Mouse (Mus musculus) CD8-positive naive resting alpha-beta T cell, adult 2 months (primary cell): ENCODE data around the gene Glo1.

ENCODE experiments used
- DNase-seq, 2 experiments: peaks; one replicate each; pipeline ENCODE4 v3.0.0; 2022; ENCODE audit warnings: low read depth in 2 of 2, low spot score in 2 of 2

Gene Glo1

DNA sequence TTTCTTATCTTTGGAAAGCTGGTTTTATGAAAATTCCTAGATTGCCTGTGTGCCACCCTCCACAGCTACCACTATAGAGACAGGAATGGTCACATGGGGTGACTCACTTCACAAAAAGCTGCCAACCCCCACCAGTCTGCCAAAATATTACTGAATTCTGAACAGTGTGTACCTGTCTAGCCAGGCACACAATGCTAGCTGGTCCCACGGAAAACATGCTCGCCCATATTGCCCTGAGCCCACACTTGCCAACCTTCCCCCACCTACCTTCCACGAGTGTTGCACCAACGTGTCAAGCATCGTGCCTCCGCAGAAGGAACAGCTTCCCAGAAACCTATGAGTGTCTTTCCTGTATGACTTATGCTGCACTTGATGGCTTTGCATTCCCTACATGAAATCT lies 45.5 kb downstream of the Glo1 start:
- DNase-seq: no peak

DNA sequence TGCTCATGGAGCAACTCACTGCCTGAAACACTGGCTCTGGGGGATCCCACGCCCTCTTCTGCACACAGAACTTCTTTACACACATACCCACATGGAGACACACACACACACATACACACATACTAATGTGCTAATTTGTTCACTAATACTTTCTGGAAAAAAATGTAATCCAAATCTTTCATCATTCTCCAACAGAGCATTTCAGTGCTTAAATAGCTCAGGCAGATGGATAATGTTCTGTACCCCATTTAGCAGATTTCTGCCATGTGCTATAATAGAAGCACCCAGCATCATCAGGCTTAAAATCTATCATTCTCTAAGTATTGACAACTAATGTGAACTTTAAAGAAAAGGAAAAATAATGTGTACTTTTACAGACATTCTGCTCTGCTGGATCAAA lies 45.9 kb downstream of the Glo1 start:
- DNase-seq: no peak

DNA sequence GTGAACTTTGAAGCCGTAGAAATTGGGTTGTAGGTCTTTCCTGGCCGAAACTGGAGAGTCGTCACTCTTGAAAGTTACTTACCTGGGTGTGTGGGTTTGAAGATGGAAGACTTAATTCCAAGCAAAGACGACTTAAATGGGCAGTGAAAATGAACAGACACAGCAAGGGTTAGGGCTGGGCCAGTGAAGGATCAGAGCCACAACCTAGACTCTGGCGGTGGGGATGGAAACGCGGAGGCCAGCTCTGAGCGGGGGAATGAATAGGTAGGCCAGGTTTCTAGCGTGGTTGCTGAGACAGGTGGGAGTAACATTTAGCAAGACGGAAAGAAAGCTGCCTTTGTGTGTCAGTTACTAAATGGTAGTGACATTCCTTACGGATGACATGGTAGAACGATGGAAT lies 49.7 kb downstream of the Glo1 start:
- peak; percentile 15 for DNase-seq

DNA sequence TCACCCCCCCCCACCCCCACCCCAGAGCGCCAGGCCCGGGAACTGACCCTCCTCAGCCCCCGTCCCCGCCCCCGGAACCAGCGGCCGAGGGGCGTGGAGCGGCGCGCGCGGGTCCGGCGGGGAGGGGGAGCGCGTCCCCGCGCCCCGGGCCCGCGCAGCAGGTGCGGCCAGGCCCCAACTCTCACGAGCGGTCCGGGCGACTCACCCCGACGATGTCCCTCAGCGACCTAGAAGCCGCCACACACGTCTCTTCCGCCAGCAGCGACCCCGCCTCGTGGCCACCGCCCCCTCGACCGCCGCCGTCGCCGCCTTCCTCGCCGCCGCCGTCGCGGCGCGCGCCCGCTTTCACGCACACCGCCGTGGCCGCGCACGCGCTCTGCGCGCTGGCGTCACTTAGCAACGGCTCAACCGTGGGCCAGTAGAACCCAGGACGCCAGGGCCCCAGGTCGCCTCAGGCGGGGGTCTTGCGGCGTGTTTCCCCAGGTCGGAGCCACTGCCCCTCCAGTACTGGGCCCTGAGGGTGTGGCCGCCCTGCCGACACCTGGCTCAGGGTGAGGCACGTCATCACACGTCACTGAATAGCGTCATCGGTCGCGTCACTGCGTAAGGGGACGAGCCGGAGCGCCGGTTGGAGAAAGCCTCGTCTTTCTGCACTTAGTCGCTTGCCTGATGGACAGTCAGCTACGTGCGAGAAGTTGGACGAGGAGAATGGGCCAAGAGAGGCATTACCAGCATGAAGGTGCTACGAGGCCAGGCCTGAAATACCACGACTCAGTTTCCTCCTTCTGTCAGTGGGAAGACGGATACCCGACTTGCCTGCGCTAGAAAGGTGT lies 50.5 kb downstream of the Glo1 start, which contains the start of gene Btbd9:
Gene Btbd9 (minus strand): TSS at position 548 of the 833 bp plus-strand sequence.
- DNase-seq: peak; percentile 96 to 98

DNA sequence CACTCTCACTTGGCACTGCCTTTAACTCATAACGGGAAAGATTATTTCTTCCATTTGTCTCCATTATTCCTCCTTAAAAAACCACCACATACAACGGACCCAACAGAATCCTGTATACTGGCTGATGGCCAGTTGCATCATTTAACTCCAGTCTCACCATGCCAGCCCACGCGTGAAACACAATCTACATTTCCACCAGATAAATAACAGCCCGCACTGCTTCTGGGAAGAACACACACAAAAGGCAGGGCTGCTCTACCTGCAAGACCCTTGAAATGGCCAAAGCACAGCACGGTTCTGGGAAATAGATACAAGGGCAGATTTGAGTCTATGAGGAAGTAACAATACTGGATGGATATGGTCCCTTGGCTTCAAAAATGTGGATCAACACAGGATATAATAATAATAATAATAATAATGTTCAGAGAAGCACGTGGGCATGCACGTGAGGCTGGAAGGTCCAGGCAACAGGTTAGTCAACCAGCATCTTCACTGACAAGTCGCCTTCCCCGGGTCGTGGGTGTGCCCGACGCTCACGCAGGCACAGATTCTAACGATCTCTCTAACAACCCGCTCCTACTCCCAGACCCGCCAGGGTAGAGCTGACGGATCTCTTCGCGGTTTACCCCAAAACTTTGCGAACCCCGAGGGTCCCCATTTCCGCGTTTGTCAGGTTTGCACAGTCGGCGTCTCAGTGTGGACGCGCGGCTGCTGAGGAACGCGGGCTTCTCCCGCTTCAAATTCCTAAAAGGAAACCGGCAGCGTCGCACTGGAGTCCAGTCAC lies 51.4 kb downstream of the Glo1 start:
- peak; percentile 60 to 65 for DNase-seq

DNA sequence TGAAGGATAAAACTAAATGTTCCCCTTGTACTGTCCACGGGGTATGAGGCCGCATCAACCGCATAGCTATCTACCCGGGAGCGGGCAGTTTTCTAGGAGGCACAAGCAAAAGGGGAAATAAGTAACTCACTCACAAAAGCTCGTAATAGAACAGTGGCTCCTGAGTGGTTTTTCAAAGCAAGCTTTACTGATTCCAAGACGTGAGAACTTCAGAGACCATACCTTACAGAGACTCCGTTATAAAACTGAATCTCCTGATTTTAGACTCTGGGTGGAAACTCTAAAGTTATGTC lies 51.9 kb downstream of the Glo1 start:
- no peak for DNase-seq

DNA sequence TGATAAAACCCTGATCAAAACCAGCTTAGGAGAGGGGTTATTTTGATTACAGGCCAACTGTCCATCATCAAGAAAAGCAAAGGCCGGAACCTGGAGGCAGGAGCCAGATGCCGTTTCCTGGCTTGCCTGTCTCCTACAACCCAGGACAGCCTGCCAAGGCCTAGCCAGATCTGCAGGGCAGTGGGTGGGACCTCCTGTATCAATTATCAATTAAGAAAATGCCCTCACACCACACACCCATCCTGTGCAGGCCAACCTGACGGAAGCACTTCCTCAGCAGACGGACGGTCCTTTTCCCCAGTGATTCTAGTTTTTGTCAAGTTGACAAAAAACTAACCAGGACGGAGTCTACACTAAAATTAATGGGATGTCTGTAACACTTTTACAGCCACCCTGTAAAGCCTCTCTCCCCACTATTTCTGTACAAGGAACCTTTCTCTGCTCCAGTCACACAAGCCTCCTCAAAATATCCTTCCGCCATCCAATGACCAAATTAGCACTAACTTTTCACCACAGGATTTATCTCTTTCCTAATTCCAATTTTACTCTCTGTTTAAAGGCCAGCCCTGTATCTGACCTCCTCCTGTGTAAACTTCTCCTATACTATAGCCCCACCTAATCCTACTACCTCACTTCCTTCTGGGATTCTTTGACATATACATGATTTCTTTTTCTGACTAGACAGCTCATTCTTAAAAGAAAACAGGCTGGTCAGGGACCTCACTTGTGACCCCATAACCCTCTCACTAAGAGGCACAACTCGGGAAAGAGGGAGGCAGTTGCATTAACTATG lies 52.5 kb downstream of the Glo1 start:
- no peak for DNase-seq

DNA sequence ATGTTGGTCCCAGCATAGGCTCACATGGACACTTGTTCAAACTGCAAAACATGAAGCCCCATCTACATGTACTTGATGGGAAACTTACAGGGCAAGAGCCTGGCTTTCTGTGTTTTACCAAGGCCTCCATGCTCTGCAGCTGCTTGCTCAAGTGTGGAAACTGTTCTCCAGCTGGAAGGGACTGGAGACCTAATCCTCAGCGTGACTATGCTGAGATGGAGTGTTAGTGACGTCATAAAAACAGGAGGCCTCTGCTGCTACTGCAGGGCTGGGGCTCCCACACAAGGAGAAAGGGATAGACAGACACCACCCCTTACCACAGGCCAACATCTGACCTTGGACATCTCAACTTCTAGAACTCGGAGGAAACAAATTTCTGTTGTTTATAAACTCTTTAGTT lies 55.7 kb downstream of the Glo1 start:
- DNase-seq: no peak

DNA sequence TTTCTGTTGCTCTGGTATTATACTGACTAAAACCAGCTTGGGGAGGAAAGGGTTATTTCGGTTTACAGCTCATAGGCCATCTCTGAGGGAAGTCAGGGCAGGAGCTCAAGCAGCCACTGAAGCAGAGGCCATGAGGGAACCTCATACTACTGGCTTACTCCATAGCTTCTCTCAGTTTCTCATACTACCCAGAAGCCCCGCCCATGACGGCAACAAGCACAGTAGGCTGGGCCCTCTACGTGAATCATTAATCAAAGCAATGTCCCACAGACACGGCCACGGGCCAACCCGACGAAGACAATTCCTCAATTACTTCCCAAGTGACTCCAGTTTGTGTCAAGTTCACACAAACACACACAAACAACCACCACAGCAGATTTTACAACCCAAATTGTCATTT lies 56.5 kb downstream of the Glo1 start:
- DNase-seq: no peak

DNA sequence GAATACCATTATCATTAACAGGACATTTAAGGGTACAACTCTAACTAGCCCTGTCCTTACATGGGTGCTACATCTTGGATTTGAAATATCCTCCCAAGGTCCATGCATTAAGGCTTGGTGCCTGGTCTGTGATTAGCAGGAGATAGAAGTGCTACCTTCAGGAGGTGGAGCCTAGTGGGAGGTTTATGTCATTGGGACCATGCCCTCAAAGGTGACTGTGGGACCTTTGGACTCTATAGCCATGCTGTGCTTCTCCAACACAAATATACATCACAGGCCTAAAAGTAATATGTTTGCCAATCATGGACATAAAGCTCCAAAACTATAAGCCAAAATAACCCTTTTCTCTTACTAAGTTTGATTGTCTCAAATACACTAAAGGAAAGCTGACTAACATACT lies 58.2 kb downstream of the Glo1 start:
- no peak for DNase-seq

DNA sequence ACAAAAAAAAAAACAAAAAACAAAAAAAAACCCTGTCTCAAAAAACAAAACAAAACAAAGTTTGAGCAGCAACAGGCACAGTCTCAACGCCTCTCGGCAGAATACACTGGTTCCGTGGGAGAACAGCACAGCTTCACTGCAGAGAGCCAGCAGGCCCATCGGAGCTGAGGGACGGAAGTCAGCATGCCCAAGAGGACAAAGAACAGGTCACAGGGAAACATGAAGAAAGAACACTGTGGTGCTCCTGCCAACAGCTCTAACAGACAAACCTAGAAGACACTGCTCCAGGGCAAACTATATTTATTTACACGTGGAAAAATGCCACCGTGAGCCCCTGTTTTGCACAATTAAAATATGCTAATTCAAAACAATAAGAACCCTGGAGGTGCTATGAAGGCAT lies 61.7 kb downstream of the Glo1 start:
- no peak for DNase-seq

DNA sequence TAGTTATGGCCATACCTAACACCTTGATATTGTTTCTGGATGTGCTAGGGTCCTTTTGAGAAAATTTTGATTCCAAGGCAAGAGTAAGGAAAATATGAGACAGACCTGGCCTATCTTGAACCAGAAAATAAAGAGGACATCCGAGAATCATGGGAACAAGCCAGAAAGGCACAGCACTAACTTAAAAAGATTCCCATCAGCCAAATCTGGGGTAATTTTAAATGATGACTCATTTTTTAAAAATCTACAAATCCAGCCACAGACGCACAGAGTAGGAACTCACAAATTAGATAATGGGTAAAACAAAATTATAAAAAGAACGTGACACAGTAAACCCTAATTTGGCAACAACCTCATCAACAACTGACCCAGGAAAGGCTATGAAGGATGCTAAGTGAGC lies 62.3 kb downstream of the Glo1 start:
- no peak for DNase-seq

DNA sequence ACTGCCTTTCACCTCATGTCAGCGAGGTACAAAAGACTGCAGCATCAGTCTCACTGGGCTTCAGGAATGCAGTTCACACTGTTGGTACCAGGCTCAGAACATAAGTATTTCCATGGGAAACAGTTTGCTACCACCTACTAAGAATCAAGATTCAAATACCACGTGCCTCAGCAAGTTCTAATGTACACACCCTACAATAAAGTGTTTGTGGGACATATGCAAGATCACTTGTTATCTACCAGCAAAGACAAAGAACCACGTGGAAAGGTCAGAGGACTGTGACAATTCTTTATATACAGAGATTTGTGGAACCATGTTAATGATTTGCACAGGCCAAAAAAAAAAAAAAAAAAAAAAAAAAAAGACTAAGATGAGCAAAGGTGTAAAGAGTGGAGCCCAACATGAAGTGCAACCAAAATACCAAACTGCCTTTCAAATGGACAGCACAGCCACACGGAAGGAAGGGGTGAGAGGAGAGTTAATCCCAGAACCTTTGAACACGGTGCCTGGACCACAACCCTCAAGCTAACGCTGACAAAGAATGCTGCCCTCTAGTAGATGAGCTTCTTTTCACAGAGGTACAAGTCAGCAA lies 63.1 kb downstream of the Glo1 start:
- no peak for DNase-seq

DNA sequence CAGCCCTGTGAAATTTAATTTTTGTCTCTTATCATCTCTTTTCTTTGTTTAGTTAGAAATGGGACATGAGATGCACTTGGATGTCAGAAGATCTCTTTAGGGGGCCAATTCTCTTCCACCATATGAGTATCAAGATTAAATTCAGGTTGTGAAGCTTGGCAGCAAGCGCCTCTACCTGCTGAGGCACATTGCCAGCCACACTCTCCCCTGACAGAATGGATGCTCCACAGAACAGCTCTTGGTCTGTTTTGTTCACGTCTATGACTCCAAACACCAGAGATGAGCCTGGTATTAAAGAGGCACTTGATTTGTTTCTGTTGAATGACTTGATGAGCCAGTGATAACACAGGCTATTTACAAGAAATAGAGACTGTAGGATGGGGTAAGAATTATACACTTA lies 63.9 kb downstream of the Glo1 start:
- no peak for DNase-seq

DNA sequence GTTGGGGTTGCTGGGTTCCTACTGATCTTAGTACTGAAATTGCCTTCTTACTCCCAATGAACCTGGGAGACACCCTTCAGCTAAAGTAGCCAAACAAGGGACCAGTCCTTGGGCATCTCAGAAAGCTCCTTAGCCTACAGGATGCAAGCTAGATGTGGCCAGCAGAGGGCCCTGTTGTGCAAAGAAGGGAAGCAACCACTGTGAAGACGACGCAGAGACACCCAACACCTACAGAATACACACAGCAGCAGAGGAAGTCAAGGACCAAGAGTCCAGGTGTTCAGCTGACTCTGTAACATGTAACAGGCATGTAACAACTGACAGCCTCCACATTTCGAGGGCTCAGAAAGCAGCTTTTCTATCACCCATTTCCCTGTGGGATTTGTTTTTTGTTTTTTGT lies 67.1 kb downstream of the Glo1 start:
- peak; percentile 77 to 83 for DNase-seq

DNA sequence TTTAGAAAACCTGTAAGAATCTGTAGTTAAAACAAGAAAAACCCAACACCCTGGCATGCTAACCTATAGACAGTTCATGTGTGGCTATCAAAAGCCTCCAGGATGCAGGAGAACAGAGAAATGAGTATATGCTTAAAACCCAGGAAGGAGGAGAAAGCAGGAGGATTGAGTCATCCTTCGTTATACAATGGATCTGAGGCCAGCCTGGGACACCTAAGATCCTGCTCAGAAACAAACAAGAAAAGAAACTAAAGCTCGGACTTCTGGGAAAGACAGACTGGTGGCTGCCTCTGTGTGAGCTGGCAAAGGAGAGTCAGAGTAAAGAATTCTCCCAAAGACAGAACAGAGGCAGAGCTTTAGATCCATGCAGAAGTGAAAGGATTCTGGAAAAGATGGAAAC lies 68.0 kb downstream of the Glo1 start:
- no peak for DNase-seq

DNA sequence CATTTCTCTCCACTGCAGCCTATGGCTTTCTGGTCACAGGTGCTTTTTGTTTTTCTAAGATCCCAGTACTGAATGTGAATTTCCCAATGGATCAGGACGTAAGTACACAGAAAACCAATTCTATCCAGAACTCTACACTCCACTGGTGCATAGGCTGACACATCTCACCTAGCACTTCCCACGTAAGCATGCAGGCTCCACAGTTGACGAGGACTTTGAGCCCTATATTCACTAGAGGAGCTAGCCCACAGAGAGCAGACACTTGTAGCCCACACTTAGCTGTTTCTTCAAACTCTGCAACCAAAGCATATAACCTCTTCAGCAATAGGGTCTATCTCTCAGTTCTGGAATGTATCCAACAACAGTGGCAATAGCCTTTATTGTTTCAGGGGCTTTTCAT lies 70.2 kb downstream of the Glo1 start:
- no peak for DNase-seq

DNA sequence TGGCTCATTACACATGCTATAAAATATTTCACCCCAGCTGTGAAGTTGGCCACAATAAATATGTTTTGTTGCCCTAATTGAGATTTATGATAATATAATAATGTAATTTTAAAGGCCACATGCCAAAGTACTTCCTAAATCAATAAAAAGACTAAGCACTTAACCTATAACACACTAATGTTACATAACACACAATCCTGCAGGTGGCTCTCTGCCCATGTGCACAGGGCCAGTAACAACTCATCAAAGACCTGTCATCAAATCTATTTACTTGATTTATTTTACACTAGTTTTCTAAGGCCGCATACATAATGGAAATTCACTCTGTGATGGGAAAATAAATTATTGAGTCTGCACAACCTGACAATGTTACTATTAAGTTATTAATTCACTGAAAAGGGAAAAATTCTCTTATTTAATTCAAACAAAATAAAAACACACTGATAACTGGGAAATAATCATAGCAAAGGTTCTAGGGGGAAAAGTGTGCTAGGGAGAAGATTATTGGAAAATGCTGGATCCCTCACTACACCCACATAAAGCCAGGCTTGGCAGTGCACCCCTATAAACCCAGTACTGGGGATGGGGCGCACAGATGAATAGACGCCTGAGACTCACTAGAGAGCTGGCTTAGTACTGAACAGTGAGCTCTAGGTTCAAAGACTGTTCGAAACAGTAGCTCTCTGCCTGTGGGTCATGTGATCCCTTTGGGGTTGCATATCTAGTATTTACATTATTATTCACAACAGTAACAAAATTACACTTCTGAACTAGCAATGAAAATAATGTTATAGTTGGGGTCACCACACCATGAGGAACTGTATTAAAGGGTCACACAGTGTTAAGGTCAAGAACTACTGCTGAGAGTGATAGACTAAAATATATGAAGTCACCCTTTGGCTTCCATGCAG lies 73.4 kb downstream of the Glo1 start:
- DNase-seq: no peak

DNA sequence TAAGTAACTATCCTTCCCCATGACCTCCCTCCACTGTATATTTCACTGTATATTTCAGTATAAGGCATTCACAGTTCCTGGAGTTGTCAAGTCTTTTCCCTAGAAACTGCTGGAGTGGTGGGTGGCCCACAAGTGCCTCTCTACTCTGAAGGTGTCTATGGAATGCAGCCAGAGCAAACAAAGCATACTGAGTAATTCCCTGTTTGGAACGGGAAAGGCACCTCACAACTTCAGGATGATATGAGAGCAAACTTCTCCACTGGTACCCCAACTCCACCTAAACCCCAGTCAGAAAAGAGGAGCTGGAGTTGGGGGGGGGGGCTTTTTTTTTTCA lies 75.9 kb downstream of the Glo1 start:
- DNase-seq: no peak

DNA sequence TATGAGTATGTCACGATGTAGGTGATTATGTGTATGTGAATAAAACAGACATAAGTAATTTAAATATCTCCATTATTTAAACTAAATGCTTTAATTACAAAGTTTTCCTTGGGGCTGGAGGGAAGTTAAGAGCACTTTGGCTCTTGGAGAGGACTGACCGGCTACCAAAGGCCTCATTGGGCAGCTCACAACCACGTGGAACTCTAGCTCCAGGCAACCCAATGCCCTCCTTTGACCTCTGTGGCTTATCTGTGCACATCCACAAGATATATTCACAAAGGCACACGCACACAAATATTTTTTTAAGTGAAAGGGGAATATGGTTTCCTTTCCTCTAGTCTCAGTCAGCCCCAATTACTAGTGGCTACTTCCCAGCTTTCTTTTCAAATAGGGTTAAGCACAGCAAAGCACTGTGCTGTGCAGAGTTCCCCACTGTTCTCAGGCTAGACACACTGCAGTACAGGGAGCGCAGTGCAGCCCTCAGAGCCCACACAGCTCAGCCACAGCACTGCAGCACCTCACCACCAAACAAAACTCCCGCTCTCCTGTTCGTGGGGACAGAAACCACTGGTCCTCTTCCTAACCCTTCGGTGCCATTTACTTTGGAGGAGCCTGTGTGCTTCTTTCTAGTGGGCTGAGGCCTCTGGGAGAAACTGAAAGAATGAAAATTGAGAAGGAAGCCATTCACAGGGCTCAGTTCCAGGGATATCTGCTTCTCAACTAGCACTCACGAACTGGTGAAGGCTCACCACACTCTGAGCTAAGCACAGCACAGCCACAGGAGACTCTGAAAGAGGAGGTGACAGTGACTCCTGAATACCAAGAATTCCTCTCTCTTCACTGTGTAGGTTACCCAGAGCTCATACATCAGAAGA lies 76.5 kb downstream of the Glo1 start:
- no peak for DNase-seq
